Mouse (Mus musculus) left cerebral cortex, adult 9 months (tissue): Measurements from ENCODE around the gene Ndufa6.
A peak's percentile ranks its signal among the peaks of the same experiment; 100 is the strongest.
"Not testable (repeated sequence)": the region's sequence is repeated elsewhere in the genome, so short reads cannot be mapped to it uniquely, and the experiment has no call there.

Source experiments
- DNase-seq, 2 experiments: peaks; one replicate each; pipeline ENCODE4 v3.0.0; 2022; ENCODE audit warnings: low spot score in 2 of 2

Ndufa6 gene

GRCm38 (mm10) chr15:82368146-82368545 lies 14.0 kb upstream of the Ndufa6 start:
- DNase-seq: no peak

DNA sequence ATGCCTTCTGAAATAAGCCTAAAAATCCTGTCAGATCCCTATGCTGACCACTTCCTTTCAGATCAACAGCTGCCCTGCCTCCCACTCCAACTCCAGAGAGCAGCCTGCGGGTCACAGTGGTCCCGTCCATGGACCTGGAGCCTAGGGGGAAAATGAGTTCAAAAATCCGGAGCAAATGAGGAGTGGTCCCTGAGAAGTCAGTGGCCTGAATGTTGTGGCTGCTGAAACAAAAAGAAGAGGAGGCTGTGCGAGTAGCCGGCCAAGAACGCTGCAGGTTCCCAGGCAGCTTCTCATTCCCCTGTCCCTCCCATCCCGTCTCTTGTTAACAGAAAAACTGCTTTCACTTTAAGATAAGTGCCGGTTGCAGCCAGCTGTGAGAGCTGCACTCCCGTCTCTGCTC lies 10.4 kb upstream of the Ndufa6 start:
- not testable (repeated sequence) for DNase-seq

DNA sequence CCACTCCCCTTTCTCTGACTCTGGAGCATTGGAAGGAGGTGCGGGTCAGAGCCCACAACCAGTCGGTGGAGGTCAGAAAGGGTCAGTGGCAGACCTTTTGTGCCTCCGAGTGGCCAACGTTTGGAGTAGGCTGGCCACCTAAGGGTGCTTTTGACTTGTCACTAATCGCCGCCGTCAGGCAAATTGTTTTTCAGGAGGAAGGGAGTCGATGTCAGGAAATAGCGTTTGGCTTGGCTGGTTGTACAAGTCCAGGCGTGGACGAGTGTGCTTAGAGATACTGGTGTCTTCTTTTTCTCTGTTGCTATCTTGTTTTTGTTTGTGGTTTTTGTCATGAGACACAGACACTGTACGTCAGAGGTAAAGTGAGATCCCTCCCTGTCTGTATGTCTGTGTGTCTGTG lies 9.7 kb upstream of the Ndufa6 start:
- not testable (repeated sequence) for DNase-seq

DNA sequence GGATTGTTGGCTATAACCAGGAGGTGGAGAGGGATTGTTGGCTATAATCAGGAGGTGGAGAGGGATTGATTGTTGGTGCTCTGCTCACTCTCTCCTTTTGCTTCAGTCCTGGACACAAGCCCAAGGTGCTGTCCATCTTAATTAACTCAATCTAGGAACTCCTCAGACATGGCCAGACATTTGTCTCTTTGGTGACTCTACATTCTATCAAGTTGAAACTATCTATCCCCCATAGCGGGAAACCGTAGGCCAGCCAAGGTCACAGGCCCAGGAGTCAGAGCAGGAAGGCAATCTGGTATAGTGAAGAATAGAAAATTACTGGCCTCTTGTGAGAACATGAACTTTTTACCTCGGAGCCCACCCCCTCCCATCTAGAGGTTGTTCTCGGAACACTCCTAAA lies 8.1 kb upstream of the Ndufa6 start:
- no peak for DNase-seq

- no peak for DNase-seq
Measured at GRCm38 (mm10) chr15:82361459-82362018, 7.4 kb upstream of the Ndufa6 start.

- no peak for DNase-seq
Measured at GRCm38 (mm10) chr15:82358431-82359260, 4.5 kb upstream of the Ndufa6 start.

- DNase-seq: no peak
Measured at GRCm38 (mm10) chr15:82353745-82354113, 393 bp downstream of the Ndufa6 start.

- DNase-seq: no peak
Measured at GRCm38 (mm10) chr15:82353078-82353744, 911 bp downstream of the Ndufa6 start.

- DNase-seq: no peak
Measured at GRCm38 (mm10) chr15:82351480-82351879, 2.6 kb downstream of the Ndufa6 start.

- DNase-seq: no peak
Measured at GRCm38 (mm10) chr15:82350349-82350748, 3.8 kb downstream of the Ndufa6 start.

DNA sequence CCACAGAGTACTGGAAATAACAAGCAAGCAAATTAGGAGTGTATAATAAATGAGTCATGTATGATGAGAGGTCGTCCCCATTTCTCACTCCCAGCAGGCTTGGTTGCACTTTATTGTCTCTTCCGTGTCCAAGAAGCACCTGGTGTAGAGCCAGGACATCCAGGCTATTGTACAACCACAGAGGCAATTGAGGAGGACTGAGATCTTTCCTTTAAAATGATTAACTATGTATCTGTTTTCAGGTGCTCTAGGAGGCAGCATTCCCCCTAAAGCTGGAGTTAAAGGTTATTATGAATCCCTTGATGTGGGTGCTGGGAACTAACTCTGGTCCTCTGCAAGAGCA lies 5.2 kb downstream of the Ndufa6 start:
- DNase-seq: no peak

DNA sequence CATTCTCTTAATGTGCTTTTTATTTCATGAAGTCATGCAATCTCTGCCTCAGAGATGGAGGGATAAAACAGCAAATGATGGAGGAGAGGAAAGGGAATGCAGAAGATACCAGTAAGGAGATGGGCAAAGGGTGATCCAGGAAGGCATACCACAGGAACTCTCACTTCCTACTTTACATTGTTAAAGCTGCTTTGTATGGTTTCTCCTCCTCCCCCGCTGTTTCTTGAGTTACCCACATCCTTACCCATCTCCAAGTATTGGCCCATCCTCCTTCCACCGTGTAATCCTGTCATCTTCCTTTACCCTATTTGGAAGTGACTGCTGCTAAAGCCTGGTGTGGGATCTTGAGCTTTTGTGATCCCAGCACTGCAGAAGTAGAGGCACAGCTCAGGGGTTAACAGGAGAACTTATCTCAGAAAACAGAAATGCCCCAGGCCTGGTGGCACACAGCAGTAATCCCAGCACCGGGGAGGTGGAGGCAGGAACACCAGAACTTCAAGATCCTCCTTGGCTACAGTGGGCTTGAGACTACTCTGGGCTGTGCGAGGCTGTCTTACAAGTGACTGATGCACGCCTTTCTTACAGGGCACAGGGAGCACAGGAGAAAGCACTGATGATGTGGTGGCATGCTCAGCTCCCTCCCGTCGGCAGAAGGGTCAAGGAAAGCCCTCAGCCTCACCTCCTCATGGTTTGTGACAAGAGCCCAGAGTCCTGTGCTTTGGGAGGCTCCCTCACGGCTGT lies 5.7 kb downstream of the Ndufa6 start:
- DNase-seq: no peak

DNA sequence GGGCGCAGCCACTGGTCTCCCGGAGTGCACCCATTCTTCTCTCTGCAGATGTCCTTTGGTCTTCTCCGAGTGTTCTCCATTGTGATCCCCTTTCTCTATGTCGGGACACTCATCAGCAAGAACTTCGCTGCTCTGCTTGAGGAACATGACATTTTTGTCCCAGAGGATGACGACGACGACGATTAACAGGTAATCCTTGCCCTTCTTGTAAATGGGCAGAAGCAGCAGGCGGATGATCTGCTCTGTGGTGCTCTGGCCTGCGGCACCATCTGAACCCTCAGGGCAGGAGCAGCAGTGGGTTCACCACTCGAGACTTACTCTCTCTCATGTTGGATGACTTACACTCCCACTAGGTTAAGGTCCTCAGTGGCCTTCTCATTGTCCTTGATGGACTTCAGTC lies 6.3 kb downstream of the Ndufa6 start:
- no peak for DNase-seq

DNA sequence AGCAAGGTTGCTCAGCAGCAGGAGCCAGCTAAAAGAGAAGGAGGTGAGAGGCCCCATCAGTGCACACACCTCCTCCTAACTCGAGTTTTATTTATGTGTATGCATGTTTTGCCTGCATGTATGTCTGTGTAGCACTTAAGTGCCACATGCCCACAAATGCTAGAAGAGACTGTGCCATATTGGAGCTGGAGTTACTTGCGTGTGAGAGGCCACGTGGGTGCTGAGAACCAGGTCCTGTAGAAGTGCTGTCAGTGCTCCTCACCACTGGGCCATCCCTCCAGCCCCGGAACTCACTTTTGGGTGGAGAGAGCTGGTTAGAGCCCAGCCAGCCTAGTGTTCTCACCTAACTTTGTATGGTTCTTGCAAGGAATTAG lies 6.8 kb downstream of the Ndufa6 start:
- no peak for DNase-seq

GRCm38 (mm10) chr15:82346580-82347302 lies 7.4 kb downstream of the Ndufa6 start:
- DNase-seq: no peak

DNA sequence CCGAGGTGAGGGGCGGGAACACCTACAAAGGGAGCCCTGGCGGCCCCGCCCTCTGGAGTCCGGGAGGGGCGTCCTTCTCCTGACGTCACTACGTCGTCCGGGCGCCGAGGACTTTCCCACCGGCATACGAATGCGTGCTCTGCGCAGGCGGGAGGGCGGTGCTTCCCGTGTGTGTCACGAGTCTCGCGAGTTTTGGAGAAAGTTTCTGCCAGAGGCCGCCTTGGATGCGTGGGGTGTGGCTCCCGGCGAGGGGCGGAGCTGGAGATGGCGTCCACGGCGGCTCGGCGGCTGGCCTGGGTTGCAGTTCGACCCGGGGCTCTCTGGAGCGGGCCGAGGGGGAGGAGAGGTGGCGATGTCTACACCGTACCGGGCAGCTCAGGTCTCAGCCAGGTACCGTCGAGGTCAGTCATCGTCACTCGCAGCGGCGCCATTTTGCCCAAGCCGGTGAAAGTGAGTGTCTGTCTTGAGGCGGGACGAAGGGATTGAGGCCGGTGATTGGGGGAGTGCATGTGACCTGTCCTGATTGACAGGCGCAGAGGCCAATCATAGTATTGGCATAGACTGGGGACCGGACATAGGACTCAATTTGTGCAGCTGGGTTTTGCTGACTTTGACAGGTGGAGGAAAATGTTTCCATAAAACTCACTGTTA lies 8.2 kb downstream of the Ndufa6 start:
- DNase-seq: peak; percentile 94 to 99

- DNase-seq: no peak
Measured at GRCm38 (mm10) chr15:82344971-82345370, 9.2 kb downstream of the Ndufa6 start.

DNA sequence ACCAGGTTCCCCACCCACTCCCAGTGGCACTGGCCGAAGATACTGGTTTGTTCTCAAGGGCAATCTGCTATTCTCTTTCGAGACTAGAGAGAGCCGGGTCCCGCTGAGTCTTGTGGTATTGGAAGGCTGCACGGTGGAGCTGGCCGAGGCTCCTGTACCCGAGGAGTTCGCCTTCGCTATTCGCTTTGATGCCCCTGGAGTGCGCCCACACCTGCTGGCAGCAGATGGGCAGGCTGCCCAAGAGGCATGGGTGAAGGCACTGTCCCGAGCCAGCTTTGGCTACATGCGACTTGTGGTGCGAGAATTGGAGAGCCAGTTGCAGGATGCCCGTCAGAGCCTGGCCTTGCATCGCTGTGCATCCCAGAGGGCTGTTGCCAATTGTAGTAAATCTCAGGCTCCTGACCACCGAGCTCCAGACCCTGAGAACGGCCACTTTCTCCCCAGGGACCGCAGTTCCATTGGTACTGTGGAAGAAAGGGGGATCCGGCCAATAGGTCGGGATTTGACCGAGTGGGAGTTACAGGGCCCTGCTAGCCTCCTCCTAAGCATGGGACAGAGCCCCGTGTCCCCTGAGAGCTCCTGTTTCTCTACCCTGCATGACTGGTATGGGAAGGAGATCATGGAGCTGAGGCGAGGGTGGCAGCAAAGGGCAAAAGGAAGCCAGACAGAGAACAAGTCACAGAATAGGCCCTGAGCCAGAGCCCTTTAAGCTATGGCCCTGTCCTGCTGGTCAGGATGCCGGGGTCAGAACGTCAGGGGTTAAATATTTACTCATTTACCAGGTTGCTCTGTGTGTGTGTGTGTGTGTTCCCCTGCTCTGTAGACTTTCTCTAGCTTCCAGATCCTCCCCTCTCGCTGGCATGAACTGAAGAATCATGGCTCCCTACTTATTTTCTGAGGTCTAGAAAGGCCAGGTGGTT lies 10.5 kb downstream of the Ndufa6 start:
- DNase-seq: no peak

DNA sequence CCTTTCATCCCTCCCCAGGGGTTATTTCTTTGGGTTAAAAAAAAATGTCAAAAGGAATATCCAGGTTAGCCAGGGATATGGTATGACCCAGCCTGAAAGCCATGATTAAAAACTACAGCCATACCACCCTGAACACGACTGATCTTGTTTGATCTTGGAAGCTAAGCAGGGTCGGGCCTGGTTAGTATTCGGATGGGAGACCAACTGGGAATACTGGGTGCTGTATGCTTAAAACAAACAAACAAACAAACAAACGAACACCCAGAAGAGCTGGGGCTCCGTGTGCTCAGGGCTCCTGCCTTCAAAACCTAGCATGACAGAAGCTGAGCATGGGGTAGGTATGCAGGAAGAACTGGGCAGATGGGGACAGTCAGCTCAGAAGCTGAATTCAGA lies 11.6 kb downstream of the Ndufa6 start:
- DNase-seq: no peak
